Mouse (Mus musculus) hindbrain, embryonic 12.5 days (tissue): ENCODE data around the gene Apom. TPM values are rescaled to one million over a fixed set of nuclear protein-coding genes. Genes with fewer than 3 reads are reported as not detected.
"Not testable (repeated sequence)": the region's sequence is repeated elsewhere in the genome, so short reads cannot be mapped to it uniquely, and the experiment has no call there.

ENCODE experiments used
- ATAC-seq: fragments of 200-750 bp; cut with Nextera tagmentation; 2 replicates; pipeline ENCODE4 v1.8.0; 2017; ENCODE audit warnings: moderate TSS enrichment; ENCODE audit not compliant: low FRiP score
- H3K27ac ChIP-seq: fragments of 300-500 bp; sonication (generic); 2 replicates; pipeline ENCODE4 v1.5.1; 2016; ENCODE audit warnings: mild to moderate bottlenecking
- H3K27me3 ChIP-seq: fragments of 300-500 bp; sonication (generic); 2 replicates; pipeline ENCODE4 v1.6.1; 2016; ENCODE audit warnings: mild to moderate bottlenecking
- H3K36me3 ChIP-seq: fragments of 300-500 bp; sonication (generic); 2 replicates; pipeline ENCODE4 v1.6.1; 2016; ENCODE audit warnings: mild to moderate bottlenecking
- H3K4me1 ChIP-seq: fragments of 300-500 bp; sonication (generic); 2 replicates; pipeline ENCODE4 v1.6.1; 2016
- H3K4me2 ChIP-seq: fragments of 300-500 bp; sonication (generic); replicated peaks from 2 replicates; pipeline ENCODE4 v1.6.1; 2016; ENCODE audit warnings: mild to moderate bottlenecking
- H3K4me3 ChIP-seq: fragments of 300-500 bp; sonication (generic); 2 replicates; pipeline ENCODE4 v1.5.1; 2016; ENCODE audit warnings: mild to moderate bottlenecking
- H3K9ac ChIP-seq: fragments of 300-500 bp; sonication (generic); 2 replicates; pipeline ENCODE4 v1.6.1; 2016; ENCODE audit warnings: mild to moderate bottlenecking, moderate library complexity
- H3K9me3 ChIP-seq: fragments of 300-500 bp; sonication (generic); replicated peaks from 2 replicates; pipeline ENCODE4 v1.6.1; 2016; ENCODE audit warnings: mild to moderate bottlenecking
- WGBS: fragments of 180-500 bp; shearing (Covaris S2); methylation state at CpG from one replicate; pipeline ENCODE4 v1.1.7; 2016; 5-methylcytosine and 5-hydroxymethylcytosine counted together
- polyA plus RNA-seq: library from polyadenylated mRNA; unstranded; fragments of >200 nt; fragmentation: Nextera tagmentation; extraction: Ambion mirVana; gene quantifications from 2 replicates; pipeline ENCODE4 v1.2.1, GENCODE M21; 2016

Gene Apom
- polyA plus RNA-seq, 1 experiment from 2014 or later: not detected

- ATAC-seq: peak; percentile 75
- no peaks in the 10 kb centered on the region for H3K9me3 ChIP-seq
- H3K4me3 ChIP-seq: peak overlapping the region; percentile 76
- peak overlapping the region; percentile 77 for H3K9ac ChIP-seq
- H3K27me3 ChIP-seq: no peaks in the 10 kb centered on the region
- H3K4me2 ChIP-seq: peak overlapping the region; percentile 80
- peaks cover 19% of the 10 kb centered on the region for H3K4me1 ChIP-seq
- WGBS: under 1% methylated on average over 42 of the region's 43 CpGs
- H3K27ac ChIP-seq: peak overlapping the region; percentile 96
- peaks cover 31% of the 10 kb centered on the region for H3K36me3 ChIP-seq
Observed at GRCm38 (mm10) chr17:35135591-35136320, 3.9 kb upstream of the Apom start.

GRCm38 (mm10) chr17:35134801-35135590, 3.1 kb upstream of the Apom start, which contains the start of gene Bag6:
TSS of gene Bag6 (plus strand) at chr17:35135178.
- under 1% methylated on average over 66 of the region's 66 CpGs for WGBS
- Histone ChIP-seq H3K4me3 (peak within 1 kb of the TSS; percentile 76), H3K27me3 (no peaks in the 10 kb centered on the region), H3K4me1 (peaks cover 19% of the 10 kb centered on the region), H3K9ac (peak within 1 kb of the TSS; percentile 77), H3K27ac (peak within 1 kb of the TSS; percentile 96), H3K9me3 (no peaks in the 10 kb centered on the region), H3K4me2 (peak within 1 kb of the TSS; percentile 80), H3K36me3 (peaks cover 23% of the 10 kb centered on the region)
- peak; percentile 96 for ATAC-seq

GRCm38 (mm10) chr17:35133517-35133916, 1.7 kb upstream of the Apom start:
- Histone ChIP-seq H3K9ac (no peak overlapping the region), H3K27me3 (no peaks in the 10 kb centered on the region), H3K36me3 (peaks cover 10% of the 10 kb centered on the region), H3K27ac (no peak overlapping the region), H3K4me2 (no peak overlapping the region), H3K9me3 (no peaks in the 10 kb centered on the region), H3K4me3 (no peak overlapping the region), H3K4me1 (peaks cover 24% of the 10 kb centered on the region)
- 95% methylated on average over 7 of the region's 7 CpGs for WGBS
- ATAC-seq: no peak

- Histone ChIP-seq H3K4me2 (no peak overlapping the region), H3K9me3 (no peaks in the 10 kb centered on the region), H3K27me3 (no peaks in the 10 kb centered on the region), H3K36me3 (peaks cover 8% of the 10 kb centered on the region; the same call in 1 of the 2 replicates), H3K4me3 (no peak overlapping the region), H3K4me1 (peaks cover 24% of the 10 kb centered on the region), H3K9ac (no peak overlapping the region), H3K27ac (no peak overlapping the region)
- WGBS: 84% methylated on average over 3 of the region's 3 CpGs
- no peak for ATAC-seq
Observed at GRCm38 (mm10) chr17:35132174-35132560, 317 bp upstream of the Apom start.

- Histone ChIP-seq H3K9me3 (no peaks in the 10 kb centered on the region), H3K4me3 (no peak overlapping the region), H3K9ac (no peak overlapping the region), H3K27me3 (no peaks in the 10 kb centered on the region), H3K36me3 (peaks cover 8% of the 10 kb centered on the region; the same call in 1 of the 2 replicates), H3K4me1 (peaks cover 22% of the 10 kb centered on the region), H3K4me2 (no peak overlapping the region), H3K27ac (no peak overlapping the region)
- WGBS: 90% methylated on average over 8 of the region's 8 CpGs
- ATAC-seq: no peak
Observed at GRCm38 (mm10) chr17:35131038-35131437, 812 bp downstream of the Apom start.

- no peak overlapping the region for H3K27ac ChIP-seq
- WGBS: 64% methylated on average over 11 of the region's 11 CpGs
- no peak for ATAC-seq
Observed at GRCm38 (mm10) chr17:35128996-35129395, 2.9 kb downstream of the Apom start.

GRCm38 (mm10) chr17:35127017-35127416, 4.8 kb downstream of the Apom start:
- Histone ChIP-seq H3K27ac (no peak overlapping the region), H3K4me1 (peaks cover 36% of the 10 kb centered on the region), H3K4me2 (peak overlapping the region; percentile 62), H3K4me3 (peak overlapping the region; percentile 56), H3K9ac (peak overlapping the region; percentile 81; the same call in 1 of the 2 replicates), H3K36me3 (peaks cover 22% of the 10 kb centered on the region; the same call in 1 of the 2 replicates), H3K9me3 (no peaks in the 10 kb centered on the region), H3K27me3 (no peaks in the 10 kb centered on the region)
- ATAC-seq: no peak
- 71% methylated on average over 13 of the region's 13 CpGs for WGBS

More at GRCm38 (mm10) chr17:35128996-35129395, 2.9 kb downstream of the Apom start:
- H3K4me2 ChIP-seq: no peak overlapping the region
- no peaks in the 10 kb centered on the region for H3K9me3 ChIP-seq
- peaks cover 17% of the 10 kb centered on the region; the same call in 1 of the 2 replicates for H3K36me3 ChIP-seq
- H3K4me3 ChIP-seq: no peak overlapping the region
- peaks cover 29% of the 10 kb centered on the region for H3K4me1 ChIP-seq
- peak overlapping the region; percentile 8; the same call in 1 of the 2 replicates for H3K9ac ChIP-seq
- H3K27me3 ChIP-seq: no peaks in the 10 kb centered on the region

- WGBS: under 1% methylated on average over 36 of the region's 36 CpGs
- peak; percentile 39; the same call in 1 of the 2 replicates for ATAC-seq
- peaks cover 22% of the 10 kb centered on the region; the same call in 1 of the 2 replicates for H3K36me3 ChIP-seq
Observed at GRCm38 (mm10) chr17:35126206-35126611, 5.6 kb downstream of the Apom start, which contains the start of gene D17H6S53E. TSS of gene D17H6S53E (plus strand) at chr17:35126373.

GRCm38 (mm10) chr17:35125578-35125977, 6.3 kb downstream of the Apom start:
- 32% methylated on average over 6 of the region's 6 CpGs for WGBS
- no peaks in the 10 kb centered on the region for H3K9me3 ChIP-seq
- peak overlapping the region; percentile 56 for H3K4me3 ChIP-seq
- peak overlapping the region; percentile 81; the same call in 1 of the 2 replicates for H3K9ac ChIP-seq
- no peak for ATAC-seq
- H3K27ac ChIP-seq: no peak overlapping the region
- peaks cover 37% of the 10 kb centered on the region for H3K4me1 ChIP-seq
- H3K27me3 ChIP-seq: no peaks in the 10 kb centered on the region
- H3K4me2 ChIP-seq: peak overlapping the region; percentile 62
- peaks cover 22% of the 10 kb centered on the region; the same call in 1 of the 2 replicates for H3K36me3 ChIP-seq

More at GRCm38 (mm10) chr17:35126206-35126611, 5.6 kb downstream of the Apom start, which contains the start of gene D17H6S53E:
- peak within 1 kb of the TSS; percentile 62 for H3K4me2 ChIP-seq
- peak within 1 kb of the TSS; percentile 56 for H3K4me3 ChIP-seq
- peaks cover 36% of the 10 kb centered on the region for H3K4me1 ChIP-seq
- H3K9me3 ChIP-seq: no peaks in the 10 kb centered on the region
- peak within 1 kb of the TSS; percentile 49 for H3K27ac ChIP-seq
- peak within 1 kb of the TSS; percentile 81 for H3K9ac ChIP-seq
- H3K27me3 ChIP-seq: no peaks in the 10 kb centered on the region

GRCm38 (mm10) chr17:35125081-35125480, 6.8 kb downstream of the Apom start:
- no peak overlapping the region for H3K4me2 ChIP-seq
- H3K27ac ChIP-seq: no peak overlapping the region
- 95% methylated on average over 1 of the region's 1 CpGs for whole genome bisulfite sequencing
- H3K36me3 ChIP-seq: peaks cover 22% of the 10 kb centered on the region; the same call in 1 of the 2 replicates
- peaks cover 42% of the 10 kb centered on the region for H3K4me1 ChIP-seq
- no peak for ATAC-seq
- no peaks in the 10 kb centered on the region for H3K27me3 ChIP-seq
- no peak overlapping the region for H3K9ac ChIP-seq
- no peak overlapping the region for H3K4me3 ChIP-seq
- H3K9me3 ChIP-seq: no peaks in the 10 kb centered on the region

GRCm38 (mm10) chr17:35124261-35124896, 7.5 kb downstream of the Apom start:
- H3K27me3 ChIP-seq, H3K9ac ChIP-seq, ATAC-seq, H3K27ac ChIP-seq, H3K9me3 ChIP-seq, H3K4me3 ChIP-seq, H3K4me2 ChIP-seq: not testable (repeated sequence)
- 90% methylated on average over 12 of the region's 12 CpGs for WGBS
- Histone ChIP-seq H3K36me3 (peaks cover 22% of the 10 kb centered on the region; the same call in 1 of the 2 replicates), H3K4me1 (peaks cover 47% of the 10 kb centered on the region)
